Comparison of ENCODE assay signal across 27 mouse cellular contexts in genomic region chr15:48898546-48898945, GRCm38 (mm10).
"Had no signal": no experiment of that assay in that cellular context is flagged by ENCODE, and none has a peak within 500 bp of the region (broad histone marks: within the 10 kb centered on the region; RNA-seq: fewer than 3 reads in every experiment).

No protein-coding gene starts in this region.

- H3K27ac ChIP-seq: embryonic facial prominence, embryonic 10.5 days; embryonic facial prominence, embryonic 12.5 days; embryonic facial prominence, embryonic 13.5 days; embryonic facial prominence, embryonic 15.5 days; forebrain, embryonic 10.5 days; forebrain, embryonic 12.5 days; forebrain, embryonic 13.5 days; forebrain, embryonic 15.5 days; gastrocnemius, adult 2 months had no signal

- H3K4me3 ChIP-seq: embryonic facial prominence, embryonic 10.5 days; embryonic facial prominence, embryonic 12.5 days; embryonic facial prominence, embryonic 13.5 days; embryonic facial prominence, embryonic 15.5 days; erythroblast, embryonic 14.5 days; forebrain, embryonic 10.5 days; forebrain, embryonic 12.5 days; forebrain, embryonic 13.5 days; forebrain, embryonic 15.5 days; gastrocnemius, adult 2 months had no signal

- DNase-seq: cerebellum, adult 2 months; cerebellum, adult 8-10 months; cerebellum, adult 9-10 months; cerebellum, adult 9-11 months; cerebellum, postnatal 10 days; cerebellum, postnatal 14 days; cerebellum, postnatal 25 days; cerebellum, postnatal 36 days; embryo, embryonic 11 days; forebrain, postnatal 0 days; gastrocnemius, adult 2 months; gastrocnemius, postnatal 10 days; gastrocnemius, postnatal 14 days; gastrocnemius, postnatal 25 days; gastrocnemius, postnatal 36 days; heart, adult 18-20 months had no signal

- H3K27me3 ChIP-seq: embryonic facial prominence, embryonic 12.5 days; embryonic facial prominence, embryonic 13.5 days; embryonic facial prominence, embryonic 15.5 days; forebrain, embryonic 12.5 days; forebrain, embryonic 13.5 days; forebrain, embryonic 15.5 days had no signal

- H3K36me3 ChIP-seq: embryonic facial prominence, embryonic 10.5 days; embryonic facial prominence, embryonic 12.5 days; embryonic facial prominence, embryonic 13.5 days; embryonic facial prominence, embryonic 15.5 days; forebrain, embryonic 10.5 days; forebrain, embryonic 12.5 days; forebrain, embryonic 15.5 days had no signal

- H3K9ac ChIP-seq: embryonic facial prominence, embryonic 12.5 days; embryonic facial prominence, embryonic 13.5 days; embryonic facial prominence, embryonic 15.5 days; forebrain, embryonic 12.5 days; forebrain, embryonic 13.5 days; forebrain, embryonic 15.5 days; forebrain, postnatal 0 days had no signal

- H3K9me3 ChIP-seq: embryonic facial prominence, embryonic 10.5 days; embryonic facial prominence, embryonic 12.5 days; embryonic facial prominence, embryonic 13.5 days; embryonic facial prominence, embryonic 15.5 days; forebrain, embryonic 10.5 days; forebrain, embryonic 12.5 days; forebrain, embryonic 13.5 days; forebrain, embryonic 15.5 days had no signal

- ATAC-seq: forebrain, embryonic 13.5 days; forebrain, embryonic 14.5 days; forebrain, embryonic 15.5 days; forebrain, embryonic 16.5 days; forebrain, postnatal 0 days had no signal

- H3K4me1 ChIP-seq: embryonic facial prominence, embryonic 10.5 days; embryonic facial prominence, embryonic 12.5 days; embryonic facial prominence, embryonic 13.5 days; embryonic facial prominence, embryonic 15.5 days; forebrain, embryonic 10.5 days; forebrain, embryonic 12.5 days; forebrain, embryonic 13.5 days; forebrain, embryonic 15.5 days had no signal

- H3K4me2 ChIP-seq: embryonic facial prominence, embryonic 12.5 days; embryonic facial prominence, embryonic 13.5 days; embryonic facial prominence, embryonic 15.5 days; forebrain, embryonic 12.5 days; forebrain, embryonic 13.5 days; forebrain, embryonic 15.5 days had no signal
